Mouse (Mus musculus): ENCODE measurements around the gene Gm17535.
A peak's percentile ranks its signal among the peaks of the same experiment; 100 is the strongest.
"Not testable (repeated sequence)": the region's sequence is repeated elsewhere in the genome, so short reads cannot be mapped to it uniquely, and the experiment has no call there.

Gm17535 gene

DNA sequence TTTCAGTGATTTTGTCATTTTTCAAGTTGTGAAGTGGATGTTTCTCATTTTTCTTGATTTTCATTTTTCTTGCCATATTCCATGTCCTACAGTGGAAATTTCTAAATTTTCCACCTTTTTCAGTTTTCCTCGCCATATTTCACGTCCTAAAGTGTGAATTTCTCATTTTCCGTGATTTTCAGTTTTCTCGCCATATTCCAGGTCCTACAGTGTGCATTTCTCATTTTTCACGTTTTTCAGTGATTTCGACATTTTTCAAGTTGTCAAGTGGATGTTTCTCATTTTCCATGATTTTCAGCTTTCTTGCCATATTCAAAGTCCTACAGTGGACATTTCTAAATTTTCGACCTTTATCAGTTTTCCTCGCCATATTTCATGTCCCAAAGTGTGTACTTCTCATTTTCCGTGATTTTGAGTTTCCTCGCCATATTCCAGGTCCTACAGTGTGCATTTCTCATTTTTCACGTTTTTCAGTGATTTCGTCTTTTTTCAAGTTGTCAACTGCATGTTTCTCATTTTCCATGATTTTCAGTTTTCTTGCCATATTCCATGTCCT lies 9.4 kb upstream of the Gm17535 start, which contains the start of gene Gm10717:
Gene Gm10717, plus strand, starts transcription at position 506 of the 556 bp plus-strand sequence.
- peak in 1 of 2 experiments; percentile 39 for DNase-seq (ENCODE audit: low spot score in 2 of 2)

DNA sequence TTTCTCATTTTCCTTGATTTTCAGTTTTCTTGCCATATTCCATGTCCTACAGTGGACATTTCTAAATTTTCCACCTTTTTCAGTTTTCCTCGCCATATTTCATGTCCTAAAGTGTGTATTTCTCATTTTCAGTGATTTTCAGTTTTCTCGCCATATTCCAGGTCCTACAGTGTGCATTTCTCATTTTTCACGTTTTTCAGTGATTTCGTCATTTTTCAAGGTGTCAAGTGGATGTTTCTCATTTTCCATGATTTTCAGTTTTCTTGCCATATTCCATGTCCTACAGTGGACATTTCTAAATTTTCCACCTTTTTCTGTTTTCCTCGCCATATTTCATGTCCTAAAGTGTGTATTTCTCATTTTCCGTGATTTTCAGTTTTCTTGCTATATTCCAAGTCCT lies 8.7 kb upstream of the Gm17535 start:
- peak; percentile 11 to 73 for DNase-seq (ENCODE audit: low spot score in 2 of 2)

DNA sequence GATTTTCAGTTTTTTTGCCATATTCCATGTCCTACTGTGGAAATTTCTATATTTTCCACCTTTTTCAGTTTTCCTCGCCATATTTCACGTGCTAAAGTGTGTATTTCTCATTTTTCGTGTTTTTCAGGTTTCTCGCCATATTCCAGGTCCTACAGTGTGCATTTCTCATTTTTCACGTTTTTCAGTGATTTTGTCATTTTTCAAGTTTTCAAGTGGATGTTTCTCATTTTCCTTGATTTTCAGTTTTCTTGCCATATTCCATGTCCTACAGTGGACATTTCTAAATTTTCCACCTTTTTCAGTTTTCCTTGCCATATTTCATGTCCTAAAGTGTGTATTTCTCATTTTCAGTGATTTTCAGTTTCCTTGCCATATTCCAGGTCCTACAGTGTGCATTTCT lies 8.3 kb upstream of the Gm17535 start:
- not testable (repeated sequence) for DNase-seq (ENCODE audit: low spot score in 2 of 2)

DNA sequence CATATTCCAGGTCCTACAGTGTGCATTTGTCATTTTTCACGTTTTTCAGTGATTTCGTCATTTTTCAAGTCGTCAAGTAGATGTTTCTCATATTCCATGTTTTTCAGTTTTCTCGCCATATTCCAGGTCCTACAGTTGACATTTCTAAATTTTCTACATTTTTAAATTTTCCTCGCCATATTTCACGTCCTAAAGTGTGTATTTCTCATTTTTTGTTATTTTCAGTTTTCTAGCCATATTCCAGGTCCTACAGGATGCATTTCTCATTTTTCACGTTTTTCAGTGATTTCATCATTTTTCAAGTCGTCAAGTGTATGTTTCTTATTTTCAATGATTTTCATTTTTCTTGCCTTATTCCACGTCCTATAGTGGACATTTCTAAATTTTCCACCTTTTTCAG lies 7.7 kb upstream of the Gm17535 start:
- DNase-seq (ENCODE audit: low spot score in 2 of 2): not testable (repeated sequence)

DNA sequence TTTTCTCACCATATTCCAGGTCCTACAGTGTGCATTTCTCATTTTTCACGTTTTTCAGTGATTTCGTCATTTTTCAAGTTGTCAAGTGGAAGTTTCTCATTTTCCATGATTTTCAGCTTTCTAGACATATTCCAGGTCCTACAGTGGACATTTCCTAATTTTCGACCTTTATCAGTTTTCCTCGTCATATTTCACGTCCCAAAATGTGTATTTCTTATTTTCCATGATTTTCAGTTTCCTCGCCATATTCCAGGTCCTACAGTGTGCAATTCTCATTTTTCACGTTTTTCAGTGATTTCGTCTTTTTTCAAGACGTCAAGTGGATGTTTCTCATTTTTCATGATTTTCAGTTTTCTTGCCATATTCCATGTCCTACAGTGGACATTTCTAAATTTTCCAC lies 7.2 kb upstream of the Gm17535 start:
- DNase-seq (ENCODE audit: low spot score in 2 of 2): not testable (repeated sequence)

DNA sequence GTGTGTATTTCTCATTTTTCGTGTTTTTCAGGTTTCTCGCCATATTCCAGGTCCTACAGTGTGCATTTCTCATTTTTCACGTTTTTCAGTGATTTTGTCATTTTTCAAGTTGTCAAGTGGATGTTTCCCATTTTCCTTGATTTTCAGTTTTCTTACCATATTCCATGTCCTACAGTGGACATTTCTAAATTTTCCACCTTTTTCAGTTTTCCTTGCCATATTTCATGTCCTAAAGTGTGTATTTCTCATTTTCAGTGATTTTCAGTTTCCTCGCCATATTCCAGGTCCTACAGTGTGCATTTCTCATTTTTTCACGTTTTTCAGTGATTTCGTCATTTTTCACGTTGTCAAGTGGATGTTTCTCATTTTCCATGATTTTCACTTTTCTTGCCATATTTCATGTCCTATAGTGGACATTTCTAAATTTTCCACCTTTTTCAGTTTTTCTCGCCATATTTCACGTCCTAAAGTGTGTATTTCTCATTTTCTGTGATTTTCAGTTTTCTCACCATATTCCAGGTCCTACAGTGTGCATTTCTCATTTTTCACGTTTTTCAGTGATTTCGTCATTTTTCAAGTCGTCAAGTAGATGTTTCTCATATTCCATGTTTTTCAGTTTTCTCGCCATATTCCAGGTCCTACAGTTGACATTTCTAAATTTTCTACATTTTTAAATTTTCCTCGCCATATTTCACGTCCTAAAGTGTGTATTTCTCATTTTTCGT lies 5.0 kb upstream of the Gm17535 start:
- DNase-seq (ENCODE audit: low spot score in 2 of 2): peak in 1 of 2 experiments; percentile 55

DNA sequence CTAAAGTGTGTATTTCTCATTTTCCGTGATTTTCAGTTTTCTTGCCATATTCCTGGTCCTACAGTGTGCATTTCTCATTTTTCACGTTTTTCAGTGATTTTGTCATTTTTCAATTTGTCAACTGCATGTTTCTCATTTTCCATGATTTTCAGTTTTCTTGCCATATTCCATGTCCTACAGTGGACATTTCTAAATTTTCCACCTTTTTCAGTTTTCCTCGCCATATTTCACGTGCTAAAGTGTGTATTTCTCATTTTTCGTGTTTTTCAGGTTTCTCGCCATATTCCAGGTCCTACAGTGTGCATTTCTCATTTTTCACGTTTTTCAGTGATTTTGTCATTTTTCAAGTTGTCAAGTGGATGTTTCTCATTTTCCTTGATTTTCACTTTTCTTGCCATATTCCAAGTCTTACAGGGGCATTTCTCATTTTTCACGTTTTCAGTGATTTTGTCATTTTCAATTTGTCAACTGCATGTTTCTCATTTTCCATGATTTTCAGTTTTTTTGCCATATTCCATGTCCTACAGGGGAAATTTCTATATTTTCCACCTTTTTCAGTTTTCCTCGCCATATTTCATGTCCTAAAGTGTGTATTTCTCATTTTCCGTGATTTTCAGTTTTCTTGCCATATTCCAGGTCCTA lies 3.6 kb upstream of the Gm17535 start:
- not testable (repeated sequence) for DNase-seq (ENCODE audit: low spot score in 2 of 2)

DNA sequence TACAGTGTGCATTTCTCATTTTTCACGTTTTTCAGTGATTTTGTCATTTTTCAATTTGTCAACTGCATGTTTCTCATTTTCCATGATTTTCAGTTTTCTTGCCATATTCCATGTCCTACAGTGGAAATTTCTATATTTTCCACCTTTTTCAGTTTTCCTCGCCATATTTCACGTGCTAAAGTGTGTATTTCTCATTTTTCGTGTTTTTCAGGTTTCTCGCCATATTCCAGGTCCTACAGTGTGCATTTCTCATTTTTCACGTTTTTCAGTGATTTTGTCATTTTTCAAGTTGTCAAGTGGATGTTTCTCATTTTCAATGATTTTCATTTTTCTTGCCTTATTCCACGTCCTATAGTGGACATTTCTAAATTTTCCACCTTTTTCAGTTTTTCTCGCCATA lies 2.2 kb downstream of the Gm17535 start, which contains the start of gene Gm10715:
Gene Gm10715, plus strand, starts transcription at position 301 of the 400 bp plus-strand sequence.
- not testable (repeated sequence) for DNase-seq (ENCODE audit: low spot score in 2 of 2)

DNA sequence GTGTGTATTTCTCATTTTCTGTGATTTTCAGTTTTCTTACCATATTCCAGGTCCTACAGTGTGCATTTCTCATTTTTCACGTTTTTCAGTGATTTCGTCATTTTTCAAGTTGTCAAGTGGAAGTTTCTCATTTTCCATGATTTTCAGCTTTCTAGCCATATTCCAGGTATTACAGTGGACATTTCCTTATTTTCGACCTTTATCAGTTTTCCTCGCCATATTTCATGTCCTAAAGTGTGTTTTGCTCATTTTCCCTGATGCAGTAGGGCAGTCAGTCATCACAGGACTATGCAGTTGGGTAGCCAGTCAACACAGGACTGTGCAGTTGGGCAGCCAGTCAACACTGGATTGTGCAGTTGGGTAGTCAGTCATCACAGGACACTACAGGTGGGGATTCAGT lies 3.8 kb downstream of the Gm17535 start:
- DNase-seq (ENCODE audit: low spot score in 2 of 2): not testable (repeated sequence)
